Mouse (Mus musculus): ENCODE results near the gene Intu. TPM values are rescaled to one million over a fixed set of nuclear protein-coding genes. Genes with fewer than 3 reads are reported as not detected.
A peak's percentile ranks its signal among the peaks of the same experiment; 100 is the strongest.

The Intu gene
- polyA plus RNA-seq, 1 experiment from 2014 or later: 4.9 TPM

DNA sequence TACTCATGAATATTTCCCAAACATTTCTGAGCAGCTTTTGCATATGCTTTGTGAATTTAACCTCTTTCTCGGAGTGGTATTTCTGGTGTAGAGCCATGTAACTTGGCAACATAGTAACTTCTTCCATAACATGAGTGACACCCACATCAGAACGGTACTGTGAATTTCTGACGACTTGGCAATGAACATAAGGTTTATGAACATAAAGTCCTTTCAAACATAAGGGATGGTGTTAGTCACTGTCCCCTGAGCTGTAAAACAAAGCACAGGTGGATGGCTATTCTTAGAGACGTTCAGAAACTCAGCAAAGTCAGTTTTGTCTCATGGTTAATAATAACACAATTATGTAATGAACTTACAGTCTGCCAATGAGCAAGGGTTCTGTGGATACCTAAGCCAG, 3.1 kb downstream of the Intu start:
- 77% methylated on average over 4 of the region's 4 CpGs for WGBS
- H3K36me3 ChIP-seq: no peaks in the 10 kb centered on the region
- peaks cover 19% of the 10 kb centered on the region for H3K4me1 ChIP-seq
- no peaks in the 10 kb centered on the region for H3K9me3 ChIP-seq (replicated peaks)
- H3K27ac ChIP-seq: no peak overlapping the region
- no peak for DNase-seq (ENCODE audit: low spot score)
- peaks cover 57% of the 10 kb centered on the region for H3K27me3 ChIP-seq (ENCODE audit: low read depth, poor library complexity, severe bottlenecking)
- no peak overlapping the region for H3K4me3 ChIP-seq

DNA sequence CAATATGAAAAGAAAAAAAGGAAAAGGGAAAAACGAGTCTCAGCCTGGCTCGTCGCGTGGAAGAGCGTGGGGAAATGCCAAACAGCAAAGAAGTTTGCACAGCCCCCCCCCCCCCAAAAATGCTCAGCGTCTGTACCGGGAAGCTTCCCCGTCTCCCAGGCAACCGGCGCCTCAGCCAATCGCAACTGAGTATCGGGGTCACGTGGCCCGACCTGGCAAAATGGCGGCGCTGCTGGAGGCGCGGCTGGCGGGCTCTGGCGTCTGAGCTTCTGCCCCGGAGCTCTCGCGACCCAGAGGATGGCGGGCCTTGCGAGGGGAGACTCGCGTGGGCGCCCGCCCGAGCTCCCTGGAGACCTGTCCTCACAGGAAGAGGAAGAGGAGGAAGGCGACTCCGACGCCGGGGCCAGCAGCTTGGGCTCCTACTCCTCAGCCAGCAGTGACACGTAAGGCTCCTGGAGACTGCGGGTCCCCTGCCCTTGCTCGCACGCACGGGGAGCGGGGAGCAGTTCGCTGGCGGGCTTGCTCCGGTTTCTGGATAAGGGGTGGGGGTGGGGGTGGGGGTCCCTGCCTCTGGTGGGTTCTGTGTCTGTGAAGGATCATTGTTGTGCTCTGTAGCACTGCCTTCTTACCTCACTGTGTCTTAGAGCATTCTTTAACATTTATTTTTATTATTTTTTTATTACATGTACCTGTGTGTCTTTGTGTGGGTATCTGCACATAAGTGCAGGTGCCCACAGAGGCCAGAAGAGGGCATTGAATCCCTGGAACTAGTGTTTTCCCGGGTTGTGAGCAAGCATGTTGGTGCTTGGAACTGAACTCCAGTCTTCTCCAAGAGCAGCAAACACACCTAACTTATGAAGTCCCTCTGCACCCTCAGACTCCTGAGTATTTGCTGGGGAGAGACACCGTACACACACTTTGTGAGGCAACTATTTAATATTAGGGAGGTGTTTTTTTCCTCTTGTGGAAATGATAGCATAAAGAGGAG, 9.8 kb downstream of the Intu start:
- peak; percentile 99 for DNase-seq (ENCODE audit: low spot score)
- Histone ChIP-seq H3K4me1 (0 out of 2 replicates have a peak, but pooled peaks cover 4% of the 10 kb centered on the region), H3K27me3 (ENCODE audit: low read depth, poor library complexity, severe bottlenecking) (no peaks in the 10 kb centered on the region), H3K36me3 (no peaks in the 10 kb centered on the region), H3K4me3 (peak overlapping the region; percentile 92), H3K27ac (peak overlapping the region; percentile 86), H3K9me3 (replicated peaks) (no peaks in the 10 kb centered on the region)
- 4% methylated on average over 45 of the region's 45 CpGs for WGBS

DNA sequence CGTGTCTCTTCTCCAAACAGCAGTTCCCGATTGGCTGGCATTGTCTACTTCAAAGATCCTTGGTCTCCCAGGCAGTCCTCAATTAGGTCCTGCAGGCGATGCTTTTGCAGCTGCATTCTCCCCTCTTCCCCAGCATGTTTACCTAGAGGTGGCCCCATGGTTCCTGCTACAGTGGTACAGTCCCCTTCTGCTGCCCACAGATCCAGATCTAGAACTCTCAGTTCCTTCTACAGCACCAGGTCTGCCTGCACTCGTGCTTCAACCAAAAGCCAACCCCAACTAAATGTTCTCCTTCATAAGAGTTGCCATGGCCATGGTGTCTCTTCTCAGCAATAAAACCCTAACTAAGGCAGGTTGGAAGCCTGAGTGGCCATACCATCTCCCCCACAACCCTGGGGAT, 15.5 kb downstream of the Intu start:
- no peak overlapping the region for H3K27ac ChIP-seq
- no peak for DNase-seq (ENCODE audit: low spot score)
- 83% methylated on average over 4 of the region's 4 CpGs for WGBS
- H3K4me1 ChIP-seq: no peaks in the 10 kb centered on the region
- H3K27me3 ChIP-seq (ENCODE audit: low read depth, poor library complexity, severe bottlenecking): no peaks in the 10 kb centered on the region
- no peak overlapping the region for H3K4me3 ChIP-seq
- no peaks in the 10 kb centered on the region for H3K9me3 ChIP-seq (replicated peaks)
- no peaks in the 10 kb centered on the region for H3K36me3 ChIP-seq

DNA sequence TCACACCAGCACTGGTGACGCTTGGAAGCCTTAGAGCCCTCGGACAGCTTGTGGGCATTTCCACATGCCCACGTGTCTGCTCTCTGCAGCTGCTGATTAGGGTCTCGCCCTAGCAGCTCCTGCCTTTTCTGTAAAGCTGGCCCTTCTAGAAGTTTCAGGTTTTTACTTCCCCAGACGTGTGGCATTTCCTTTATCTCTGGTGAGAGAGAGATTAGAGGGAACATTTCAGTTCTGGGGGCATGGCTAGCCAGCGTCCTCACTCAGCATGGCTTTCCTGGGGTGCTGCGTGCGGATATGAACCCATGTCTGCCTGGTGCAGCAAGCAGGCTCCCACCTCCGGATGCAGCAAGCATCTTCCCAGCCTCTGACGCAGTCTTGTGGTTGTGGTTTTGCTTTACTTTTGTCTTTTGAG, 121.9 kb downstream of the Intu start:
- Histone ChIP-seq H3K4me3 (no peak overlapping the region), H3K9me3 (replicated peaks) (no peaks in the 10 kb centered on the region), H3K27me3 (ENCODE audit: low read depth, poor library complexity, severe bottlenecking) (no peaks in the 10 kb centered on the region), H3K4me1 (no peaks in the 10 kb centered on the region), H3K27ac (no peak overlapping the region), H3K36me3 (peaks cover 17% of the 10 kb centered on the region)
- 75% methylated on average over 10 of the region's 10 CpGs for WGBS
- no peak for DNase-seq (ENCODE audit: low spot score)

DNA sequence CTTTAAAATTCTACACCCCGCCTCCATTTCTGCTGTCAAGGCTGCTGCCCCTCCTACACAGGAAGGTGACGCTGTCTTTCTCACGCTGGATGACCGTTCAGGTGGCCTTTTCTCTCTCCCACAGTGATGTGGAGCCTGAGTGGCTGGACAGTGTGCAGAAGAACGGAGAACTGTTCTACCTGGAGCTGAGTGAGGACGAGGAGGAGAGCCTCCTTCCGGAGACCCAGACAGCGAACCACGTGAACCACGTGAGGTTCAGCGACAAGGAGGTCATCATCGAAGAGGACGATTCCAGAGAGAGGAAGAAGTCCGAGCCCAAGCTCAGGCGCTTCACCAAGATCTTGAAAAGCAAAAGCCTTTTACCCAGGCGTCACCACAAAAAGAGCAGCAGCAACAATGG, 122.5 kb downstream of the Intu start:
- Histone ChIP-seq H3K9me3 (replicated peaks) (no peaks in the 10 kb centered on the region), H3K4me1 (no peaks in the 10 kb centered on the region), H3K36me3 (peaks cover 20% of the 10 kb centered on the region), H3K27ac (no peak overlapping the region), H3K27me3 (ENCODE audit: low read depth, poor library complexity, severe bottlenecking) (no peaks in the 10 kb centered on the region), H3K4me3 (no peak overlapping the region)
- 94% methylated on average over 16 of the region's 16 CpGs for WGBS
- no peak for DNase-seq (ENCODE audit: low spot score)

DNA sequence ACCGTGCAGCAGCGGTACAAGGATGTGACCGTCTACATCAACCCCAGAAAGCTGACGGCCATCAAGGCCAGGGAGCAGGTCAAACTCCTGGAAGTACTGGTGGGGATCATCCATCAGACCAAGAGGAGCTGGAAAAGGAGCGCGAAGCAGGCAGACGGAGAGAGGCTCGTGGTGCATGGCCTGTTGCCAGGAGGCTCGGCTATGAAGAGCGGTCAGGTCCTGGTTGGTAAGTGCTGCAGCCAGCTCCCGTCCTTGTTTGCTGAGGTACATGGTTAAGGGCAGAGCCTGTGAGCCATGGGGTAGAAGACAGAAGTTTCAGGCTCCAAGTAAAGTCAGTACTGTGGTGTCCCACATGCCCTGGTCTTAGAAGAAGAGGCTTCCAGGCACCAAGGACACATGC, 122.9 kb downstream of the Intu start:
- no peak for DNase-seq (ENCODE audit: low spot score)
- no peaks in the 10 kb centered on the region for H3K4me1 ChIP-seq
- WGBS: 93% methylated on average over 11 of the region's 11 CpGs
- H3K27ac ChIP-seq: no peak overlapping the region
- no peaks in the 10 kb centered on the region for H3K27me3 ChIP-seq (ENCODE audit: low read depth, poor library complexity, severe bottlenecking)
- no peak overlapping the region for H3K4me3 ChIP-seq
- H3K9me3 ChIP-seq (replicated peaks): no peaks in the 10 kb centered on the region
- peaks cover 24% of the 10 kb centered on the region for H3K36me3 ChIP-seq

DNA sequence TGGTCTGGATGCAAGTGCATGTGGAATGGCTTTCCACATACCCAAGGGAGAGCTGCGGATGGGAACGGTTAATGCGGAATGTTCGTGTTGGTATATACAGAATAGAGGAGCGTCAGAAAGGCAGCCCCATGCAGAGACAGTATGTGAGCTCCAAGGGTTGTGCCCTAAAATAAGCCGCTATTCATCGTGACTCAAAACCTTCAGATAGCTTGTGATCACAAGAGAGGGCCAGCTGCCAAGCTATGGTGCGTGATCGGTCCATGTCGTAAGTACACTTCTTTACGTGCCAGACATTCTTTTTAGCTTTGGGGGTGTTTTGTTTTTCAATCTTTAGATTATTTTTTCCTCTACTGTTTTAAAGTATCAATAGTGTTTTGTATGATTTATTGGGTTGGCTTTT, 124.5 kb downstream of the Intu start:
- 95% methylated on average over 11 of the region's 11 CpGs for WGBS
- Histone ChIP-seq H3K4me1 (no peaks in the 10 kb centered on the region), H3K4me3 (no peak overlapping the region), H3K27ac (no peak overlapping the region), H3K9me3 (replicated peaks) (no peaks in the 10 kb centered on the region), H3K36me3 (peaks cover 24% of the 10 kb centered on the region), H3K27me3 (ENCODE audit: low read depth, poor library complexity, severe bottlenecking) (no peaks in the 10 kb centered on the region)
- no peak for DNase-seq (ENCODE audit: low spot score)

DNA sequence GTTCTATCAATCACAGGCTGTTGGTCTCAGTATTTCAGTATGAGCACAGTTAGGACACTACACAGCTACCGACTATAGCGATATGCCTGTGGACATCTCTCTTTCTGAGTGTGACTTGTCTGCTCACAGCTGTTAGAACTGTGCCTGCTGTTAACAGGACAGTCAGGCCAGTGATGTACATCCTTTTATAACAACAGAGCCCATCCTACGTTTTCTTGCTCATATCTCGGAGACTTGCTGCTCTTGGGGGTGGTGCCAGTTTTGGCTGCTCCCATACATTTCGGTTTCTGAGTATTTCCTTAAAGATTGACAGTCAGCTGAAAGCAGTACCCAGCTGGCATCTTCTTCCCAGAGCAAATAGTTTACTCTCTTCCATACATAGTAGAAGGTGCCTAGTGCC, 125.3 kb downstream of the Intu start:
- Histone ChIP-seq H3K27ac (no peak overlapping the region), H3K4me1 (no peaks in the 10 kb centered on the region), H3K9me3 (replicated peaks) (no peaks in the 10 kb centered on the region), H3K27me3 (ENCODE audit: low read depth, poor library complexity, severe bottlenecking) (no peaks in the 10 kb centered on the region), H3K4me3 (no peak overlapping the region), H3K36me3 (peaks cover 24% of the 10 kb centered on the region)
- no peak for DNase-seq (ENCODE audit: low spot score)
- 97% methylated on average over 5 of the region's 5 CpGs for WGBS

DNA sequence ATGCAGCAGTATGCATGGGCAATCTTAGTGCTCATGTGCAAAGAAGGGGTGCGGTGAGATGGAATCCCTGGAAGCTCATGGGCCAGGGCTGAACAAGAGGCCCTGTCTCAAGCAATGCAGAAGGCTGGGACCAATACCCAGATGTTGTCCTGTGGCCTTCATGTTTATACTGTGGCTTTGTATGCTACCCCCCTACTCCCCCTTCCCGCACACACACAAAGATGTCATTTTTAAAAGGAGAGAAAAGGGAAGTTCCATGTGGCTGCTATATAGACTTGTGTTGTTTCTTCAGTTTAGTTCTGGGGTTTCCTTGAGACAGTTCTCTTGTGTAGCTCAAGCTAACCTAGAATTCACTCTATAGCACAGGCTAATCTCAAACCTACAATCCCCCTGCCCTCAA, 129.1 kb downstream of the Intu start:
- WGBS: 89% methylated on average over 2 of the region's 2 CpGs
- Histone ChIP-seq H3K4me1 (no peaks in the 10 kb centered on the region), H3K36me3 (peaks cover 33% of the 10 kb centered on the region), H3K9me3 (replicated peaks) (no peaks in the 10 kb centered on the region), H3K4me3 (no peak overlapping the region), H3K27me3 (ENCODE audit: low read depth, poor library complexity, severe bottlenecking) (no peaks in the 10 kb centered on the region), H3K27ac (no peak overlapping the region)
- DNase-seq (ENCODE audit: low spot score): no peak

DNA sequence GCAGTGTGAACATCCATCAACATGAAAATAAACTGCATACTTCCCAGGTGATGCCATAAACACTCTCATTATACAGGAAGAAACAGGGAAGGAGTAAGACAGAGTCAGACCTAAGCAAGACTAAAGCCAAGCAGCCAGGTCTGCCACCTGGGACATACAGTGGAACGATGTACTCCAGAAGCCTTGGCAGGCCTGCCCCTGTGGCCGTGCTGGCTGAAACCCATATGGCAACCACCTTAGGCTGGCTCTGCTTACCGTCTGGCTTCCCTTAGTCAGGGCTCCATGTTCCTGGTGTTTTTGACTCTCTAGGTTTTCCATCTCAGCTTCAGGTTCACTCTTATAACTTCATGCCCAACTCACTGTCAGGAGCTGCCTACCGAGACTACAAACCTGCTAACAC, 135.0 kb downstream of the Intu start:
- Histone ChIP-seq H3K27ac (0 out of 2 replicates have a peak overlapping the region, but pooled peaks have one; percentile 15), H3K9me3 (replicated peaks) (no peaks in the 10 kb centered on the region), H3K4me3 (no peak overlapping the region), H3K27me3 (ENCODE audit: low read depth, poor library complexity, severe bottlenecking) (no peaks in the 10 kb centered on the region), H3K4me1 (peaks cover 19% of the 10 kb centered on the region), H3K36me3 (peaks cover 30% of the 10 kb centered on the region)
- DNase-seq (ENCODE audit: low spot score): no peak
- 87% methylated on average over 4 of the region's 4 CpGs for WGBS

DNA sequence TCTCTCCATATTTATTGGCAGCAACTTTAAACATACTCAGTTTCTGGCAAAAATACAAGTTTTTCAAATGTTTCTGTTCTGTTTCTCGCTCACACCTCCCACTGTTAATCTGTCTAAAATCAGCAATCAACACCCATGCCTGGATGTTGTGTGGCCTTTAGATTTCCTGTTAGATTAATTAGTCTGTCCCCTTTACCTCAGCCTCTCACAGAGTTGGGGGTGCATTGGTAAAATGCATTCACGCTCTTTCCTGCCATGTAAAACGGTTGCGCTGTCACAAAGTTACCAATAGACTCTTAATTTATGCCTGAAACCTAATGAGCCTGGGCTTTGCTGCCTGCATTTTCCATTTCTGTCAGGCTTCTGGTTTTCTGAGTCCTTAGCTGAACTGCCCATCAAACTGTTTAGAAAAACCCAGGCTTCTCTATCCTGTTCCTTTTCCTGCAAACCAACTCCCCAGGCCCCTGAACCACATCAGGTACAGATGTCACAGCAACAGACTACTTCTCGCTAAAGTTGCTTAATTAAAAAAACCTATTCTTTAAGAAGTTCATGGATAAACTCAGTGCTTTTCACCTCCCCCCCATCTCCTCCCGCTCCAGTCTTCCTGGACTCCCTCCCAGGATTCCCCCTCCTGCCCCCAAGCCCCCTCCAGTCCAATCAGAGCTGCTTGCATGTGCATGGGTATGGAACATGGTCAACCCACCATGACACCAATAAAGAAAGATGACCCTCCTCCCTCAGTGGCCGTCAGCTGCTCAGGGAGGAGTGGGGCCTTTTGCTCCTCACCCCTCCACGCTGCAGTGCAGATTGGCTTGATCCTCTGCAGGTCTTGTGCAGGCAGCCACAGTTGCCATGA, 136.0 kb downstream of the Intu start:
- H3K4me3 ChIP-seq: no peak overlapping the region
- peaks cover 19% of the 10 kb centered on the region for H3K4me1 ChIP-seq
- no peak for DNase-seq (ENCODE audit: low spot score)
- H3K27ac ChIP-seq: 0 out of 2 replicates have a peak overlapping the region, but pooled peaks have one; percentile 43
- peaks cover 28% of the 10 kb centered on the region for H3K36me3 ChIP-seq
- no peaks in the 10 kb centered on the region for H3K9me3 ChIP-seq (replicated peaks)
- WGBS: 69% methylated on average over 8 of the region's 8 CpGs
- no peaks in the 10 kb centered on the region for H3K27me3 ChIP-seq (ENCODE audit: low read depth, poor library complexity, severe bottlenecking)

DNA sequence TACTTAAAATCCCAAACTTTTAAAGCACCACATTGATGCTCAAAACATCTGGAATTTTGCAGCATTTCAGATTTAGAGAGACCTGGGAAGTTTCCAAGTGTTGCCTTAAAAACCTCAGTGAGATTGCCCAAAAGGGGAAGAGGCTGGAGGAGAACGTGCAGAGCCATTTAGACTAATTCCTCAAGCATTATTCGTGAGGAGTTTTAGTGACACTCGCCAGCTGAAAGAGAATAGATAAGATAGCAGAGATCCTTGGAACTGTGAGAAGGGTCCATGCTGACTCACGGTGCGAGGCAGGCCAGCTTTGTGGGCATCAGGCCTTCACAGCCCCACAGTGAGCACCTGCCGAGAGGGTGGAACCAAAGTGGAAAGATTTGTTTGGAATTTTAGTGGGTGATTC, 137.8 kb downstream of the Intu start:
- H3K9me3 ChIP-seq (replicated peaks): no peaks in the 10 kb centered on the region
- peaks cover 18% of the 10 kb centered on the region for H3K36me3 ChIP-seq
- peaks cover 25% of the 10 kb centered on the region for H3K4me1 ChIP-seq
- no peak for DNase-seq (ENCODE audit: low spot score)
- no peaks in the 10 kb centered on the region for H3K27me3 ChIP-seq (ENCODE audit: low read depth, poor library complexity, severe bottlenecking)
- 74% methylated on average over 6 of the region's 6 CpGs for WGBS
- H3K27ac ChIP-seq: no peak overlapping the region
- H3K4me3 ChIP-seq: no peak overlapping the region

DNA sequence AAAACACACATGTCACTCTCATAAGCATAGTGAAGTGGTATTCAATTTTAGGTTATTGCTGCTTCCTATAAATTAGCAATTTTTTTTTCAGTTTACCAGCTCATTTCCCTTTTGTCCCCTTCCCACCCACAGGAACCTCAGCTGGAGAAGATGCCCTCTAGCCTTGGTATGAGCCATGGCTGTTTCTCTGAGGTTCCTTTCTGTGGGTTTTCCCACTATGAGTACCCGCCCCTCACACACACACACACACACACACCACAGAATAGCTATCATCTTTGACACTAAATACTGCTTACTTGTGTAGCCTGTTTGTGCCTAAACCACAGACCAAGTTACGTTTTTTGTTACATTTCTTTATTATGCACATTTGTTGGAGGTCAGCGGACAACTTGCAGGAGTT, 138.3 kb downstream of the Intu start:
- peaks cover 14% of the 10 kb centered on the region for H3K36me3 ChIP-seq
- peaks cover 28% of the 10 kb centered on the region for H3K4me1 ChIP-seq
- 95% methylated on average over 3 of the region's 3 CpGs for WGBS
- H3K27ac ChIP-seq: no peak overlapping the region
- H3K4me3 ChIP-seq: no peak overlapping the region
- H3K27me3 ChIP-seq (ENCODE audit: low read depth, poor library complexity, severe bottlenecking): no peaks in the 10 kb centered on the region
- H3K9me3 ChIP-seq (replicated peaks): no peaks in the 10 kb centered on the region
- no peak for DNase-seq (ENCODE audit: low spot score)

Measured in limb, embryonic 10.5 days (tissue).